Mouse (Mus musculus): ENCODE data around the gene Lmo7.

- TF ChIP-seq CTCF (IDR thresholded peaks at IDR 0.05; ENCODE audit: extremely low read depth, insufficient read depth, insufficient read length, insufficient replicate concordance) (no peak), POLR2A (IDR thresholded peaks at IDR 0.05; ENCODE audit: low read depth, low read length) (no peak)
Observed at GRCm38 (mm10) chr14:101816450-101816849, 86.7 kb downstream of the Lmo7 start.

All from spleen, adult 2 months (tissue).